Mouse (Mus musculus) adrenal gland, postnatal 10 days (tissue): ENCODE results near the gene Acss3. TPM values are rescaled to one million over a fixed set of nuclear protein-coding genes. Genes with fewer than 3 reads are reported as not detected.

Experiments
- DNase-seq: peaks from one replicate; pipeline ENCODE4 v3.0.0; 2021; ENCODE audit warnings: mixed read lengths
- long read RNA-seq, 2 experiments: library from polyadenylated mRNA; stranded (forward); transcript quantifications; one replicate each; pipeline ENCODE4 v2.0.0; 2021
- total RNA-seq, 2 experiments: library from RNA; stranded (reverse); gene quantifications; 2 replicates each; pipeline ENCODE4 v1.2.3; 2021

Gene Acss3
- total RNA-seq = 10 to 100 TPM in 1 of 2 experiments, 1 to 10 TPM in 1; 9.4 to 24.3 TPM
- long read RNA-seq, experiment 1, full-length matches to known transcripts = 3 of 14 reads
- long read RNA-seq, experiment 1, partial matches to known transcripts = 6 of 14 reads
- long read RNA-seq, experiment 1, other reads (novel, unspliced or antisense) = 5 of 14 reads
- long read RNA-seq, experiment 2, full-length matches to known transcripts = 2 of 4 reads
- long read RNA-seq, experiment 2, partial matches to known transcripts = 1 of 4 reads
- long read RNA-seq, experiment 2, other reads (novel, unspliced or antisense) = 1 of 4 reads

- DNase-seq = peak; percentile 72
These were observed at the start of gene Acss3 for GRCm38 (mm10) chr10:107123529-107124335. Gene Acss3, minus strand, starts transcription at chr10:107123668.

DNA sequence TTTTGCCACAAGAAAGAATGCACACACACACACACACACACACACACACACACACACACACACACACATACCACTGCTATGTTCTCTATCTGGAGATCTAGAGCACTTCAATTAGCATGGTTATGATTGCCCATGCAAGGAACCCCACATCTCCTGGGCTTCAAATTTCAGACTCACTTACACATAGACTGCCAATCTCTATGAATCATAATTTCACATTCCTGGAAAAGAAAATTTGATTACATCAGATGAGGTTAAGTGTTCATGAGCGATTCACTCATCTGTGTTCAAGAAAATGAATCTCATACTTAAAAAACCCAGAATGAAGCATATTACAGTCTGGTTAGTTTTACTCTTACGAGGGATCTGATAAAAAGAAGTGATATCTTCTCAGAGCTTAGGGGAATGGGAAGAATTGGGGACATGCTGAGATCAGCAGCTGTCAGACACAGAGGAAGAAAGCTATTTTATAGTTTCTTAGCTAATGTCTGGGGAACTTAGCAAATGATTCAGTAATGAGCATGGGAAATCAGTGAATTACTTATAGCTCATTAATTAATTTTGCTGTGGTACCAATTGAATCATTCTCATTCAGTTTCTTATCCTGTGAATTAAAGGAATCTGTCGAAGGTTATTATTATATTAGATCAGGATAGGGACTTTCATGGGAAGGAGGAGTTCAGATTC is 48.7 kb upstream of the Acss3 start:
- no peak for DNase-seq

GRCm38 (mm10) chr10:107166486-107166885 is 43.0 kb upstream of the Acss3 start:
- DNase-seq = no peak

GRCm38 (mm10) chr10:107148759-107149158 is 25.3 kb upstream of the Acss3 start:
- no peak for DNase-seq

GRCm38 (mm10) chr10:107144016-107144415 is 20.5 kb upstream of the Acss3 start:
- no peak for DNase-seq

DNA sequence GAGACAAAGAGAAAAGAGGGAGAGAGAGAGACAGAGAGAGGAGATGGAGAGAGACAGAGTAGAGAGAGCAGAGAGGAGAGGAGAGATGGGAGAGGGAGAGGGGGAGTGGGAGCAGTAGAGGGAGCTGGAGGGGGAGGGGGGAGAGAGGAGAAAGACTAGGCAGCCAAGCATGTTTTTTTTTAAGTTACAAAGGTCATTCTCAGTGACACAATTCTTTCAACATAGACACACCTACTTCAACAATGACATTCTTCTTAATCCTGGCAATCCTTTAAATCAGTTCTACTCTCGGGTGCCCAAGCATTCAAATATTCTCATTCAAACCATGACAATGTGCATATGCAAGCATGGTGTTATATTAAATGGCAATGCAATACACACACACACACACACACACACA is 19.4 kb upstream of the Acss3 start:
- no peak for DNase-seq

DNA sequence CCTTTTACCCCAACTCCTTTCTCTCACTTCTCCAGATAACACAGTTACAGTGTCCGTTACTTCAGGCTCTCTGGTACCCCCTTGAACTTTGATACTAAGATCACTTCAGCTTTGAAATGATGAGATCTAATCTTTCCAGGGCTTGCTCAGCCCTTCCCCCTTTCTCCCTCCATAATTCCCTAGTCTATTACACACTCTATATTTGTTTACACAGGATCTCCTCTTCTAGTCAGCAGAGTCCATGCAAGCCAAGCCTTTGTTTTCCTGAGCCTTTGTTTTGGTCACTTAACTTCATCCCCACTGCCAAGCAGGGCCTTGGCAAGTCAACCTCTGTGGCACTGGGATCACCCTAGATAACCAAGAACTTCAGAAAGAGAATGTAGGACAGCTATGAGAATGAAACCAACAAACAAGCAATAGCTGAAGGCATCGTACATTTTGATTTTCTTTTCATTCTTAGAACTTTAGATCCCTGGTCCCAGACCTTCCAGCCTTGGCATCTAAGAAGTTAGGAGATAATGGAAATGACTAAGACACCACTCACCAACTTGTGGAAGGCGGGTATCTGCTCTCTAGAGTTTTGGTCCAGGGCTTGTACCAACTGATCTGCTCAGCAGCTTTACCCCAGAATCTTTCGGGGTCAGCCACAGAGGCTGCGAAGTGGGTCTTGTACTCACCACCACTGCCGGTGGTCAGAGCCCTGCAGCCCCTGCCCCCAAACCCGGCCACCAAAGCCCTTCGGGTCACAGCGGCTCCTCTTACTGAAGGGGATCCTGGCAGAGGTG is 532 bp downstream of the Acss3 start:
- peak; percentile 17 for DNase-seq

DNA sequence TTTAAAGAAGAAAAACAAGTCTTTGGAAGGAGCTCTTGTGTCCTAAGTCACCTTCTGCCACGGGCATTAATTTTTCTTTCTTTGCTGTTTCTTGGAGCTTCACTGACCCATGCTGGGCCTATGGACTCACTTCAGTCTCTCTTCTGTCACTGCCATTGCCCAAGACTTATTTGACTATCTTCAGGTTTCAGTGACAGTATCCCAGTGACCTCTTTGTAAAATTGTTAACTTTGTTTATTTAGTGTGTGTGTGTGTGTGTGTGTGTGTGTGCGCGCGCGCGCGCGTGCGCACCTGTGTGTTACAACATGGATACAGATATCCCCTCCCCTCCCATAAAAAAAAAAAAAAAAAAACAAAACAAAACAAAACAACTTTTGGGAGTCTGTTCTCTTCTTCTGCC is 2.2 kb downstream of the Acss3 start:
- DNase-seq = no peak

GRCm38 (mm10) chr10:107119135-107119534 is 4.3 kb downstream of the Acss3 start:
- DNase-seq = no peak

DNA sequence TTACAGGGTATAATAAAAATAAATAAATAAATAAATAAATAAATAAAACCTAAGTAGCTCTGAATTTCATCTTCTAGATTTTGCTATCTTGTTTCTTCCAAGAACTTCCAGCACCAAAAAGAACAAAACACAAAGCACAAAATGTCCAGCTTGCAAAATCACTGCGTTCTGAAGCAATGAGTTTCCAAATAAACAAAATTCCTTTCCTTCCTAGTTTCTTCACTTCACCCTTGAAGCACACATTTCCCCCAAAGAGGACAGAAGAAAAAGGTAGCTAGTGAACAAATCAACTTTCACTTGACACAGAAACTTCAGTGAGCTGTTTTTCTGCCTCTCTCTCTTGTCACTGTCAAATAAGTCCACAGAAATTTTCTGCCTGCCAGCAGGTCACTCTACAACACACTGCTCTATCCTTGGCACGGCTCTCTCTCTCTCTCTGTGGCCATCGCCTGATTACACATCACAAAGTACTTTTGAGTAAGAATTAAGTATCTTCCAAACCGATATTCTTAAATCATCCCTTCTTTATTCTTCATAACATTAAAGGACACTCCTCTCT is 6.7 kb downstream of the Acss3 start:
- DNase-seq = peak; percentile 13

- no peak for DNase-seq
These were observed 7.4 kb downstream of the Acss3 start for GRCm38 (mm10) chr10:107115930-107116642.

- no peak for DNase-seq
These were observed 8.3 kb downstream of the Acss3 start for GRCm38 (mm10) chr10:107115121-107115520.

GRCm38 (mm10) chr10:107094452-107094851 is 29.0 kb downstream of the Acss3 start:
- DNase-seq = no peak

GRCm38 (mm10) chr10:107053846-107054624 is 69.4 kb downstream of the Acss3 start:
- no peak for DNase-seq

- no peak for DNase-seq
These were observed 73.0 kb downstream of the Acss3 start for GRCm38 (mm10) chr10:107050489-107050888.

GRCm38 (mm10) chr10:107042656-107043055 is 80.8 kb downstream of the Acss3 start:
- DNase-seq = no peak

- DNase-seq = no peak
These were observed 82.6 kb downstream of the Acss3 start for GRCm38 (mm10) chr10:107040837-107041236.

DNA sequence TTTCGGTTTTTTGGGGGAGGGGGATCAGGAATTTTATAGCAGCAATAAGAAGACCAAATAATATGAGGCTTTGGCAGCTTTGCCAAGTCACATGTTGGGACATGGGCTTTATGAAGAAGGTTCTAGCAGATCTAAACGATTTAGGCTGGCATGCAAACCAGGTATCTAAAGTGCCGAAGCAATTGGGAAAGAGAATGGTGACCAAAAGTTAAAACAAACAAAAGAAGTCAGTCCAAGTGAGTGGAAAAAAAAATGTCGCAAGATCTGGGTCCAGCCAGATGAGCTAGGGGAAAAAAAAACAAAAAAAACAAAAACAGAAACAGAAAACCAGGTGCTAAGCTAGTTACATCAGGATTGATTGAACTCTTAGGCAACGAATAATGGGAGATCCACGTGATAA is 83.1 kb downstream of the Acss3 start:
- no peak for DNase-seq

DNA sequence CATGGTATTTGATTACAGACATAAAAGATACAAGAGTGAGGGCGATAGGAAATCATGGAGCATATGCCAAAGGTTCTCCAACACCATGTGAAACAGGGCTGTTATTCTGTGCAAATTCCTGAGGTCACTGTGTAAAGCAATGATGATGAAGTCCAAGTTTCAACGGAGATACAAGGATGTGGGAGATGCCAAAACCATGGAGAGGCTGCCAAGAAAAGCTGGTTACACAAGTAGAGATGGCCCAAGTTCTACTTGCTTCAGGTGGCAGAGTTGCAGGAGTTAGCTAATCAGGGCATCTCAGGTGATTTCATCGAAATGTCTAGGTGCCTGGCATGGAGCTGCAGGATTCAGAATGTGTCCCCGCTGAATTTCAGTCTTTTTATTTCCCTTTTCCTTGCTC is 84.3 kb downstream of the Acss3 start:
- peak; percentile 36 for DNase-seq

- DNase-seq = no peak
These were observed 99.2 kb downstream of the Acss3 start for GRCm38 (mm10) chr10:107024254-107024653.
